Mouse (Mus musculus): Measurements from ENCODE around the gene Slc22a3. TPM values are rescaled to one million over a fixed set of nuclear protein-coding genes. Genes with fewer than 3 reads are reported as not detected.

The Slc22a3 gene
- polyA plus RNA-seq, 1 experiment from 2014 or later = 0.65 TPM

GRCm38 (mm10) chr17:12518194-12518593 is 10.7 kb upstream of the Slc22a3 start:
- H3K36me3 ChIP-seq (replicated peaks; ENCODE audit: insufficient read depth, low read length) = no peaks in the 10 kb centered on the region
- DNase-seq (no peak), ATAC-seq (no peak)
- WGBS (ENCODE audit: insufficient replicate concordance) = 46% methylated on average over 6 of the region's 6 CpGs
- H3K4me3 ChIP-seq (ENCODE audit: low read depth, low read length) = no peak overlapping the region
- TF ChIP-seq EP300 (IDR thresholded peaks at IDR 0.05; ENCODE audit: low read depth) (no peak), CTCF (IDR thresholded peaks at IDR 0.05; ENCODE audit: low read depth) (no peak)
- H3K4me2 ChIP-seq (ENCODE audit: low read depth, low read length) = no peak overlapping the region
- peaks cover 4% of the 10 kb centered on the region; the same call in 1 of the 2 replicates for H3K9me3 ChIP-seq (ENCODE audit: low read length)
- H3K9ac ChIP-seq (replicated peaks) = no peak overlapping the region
- H3K4me1 ChIP-seq (ENCODE audit: insufficient read depth) = no peaks in the 10 kb centered on the region
- no peaks in the 10 kb centered on the region for H3K27me3 ChIP-seq (ENCODE audit: insufficient read depth, low read length)
- H3K27ac ChIP-seq (ENCODE audit: low read depth) = no peak overlapping the region

DNA sequence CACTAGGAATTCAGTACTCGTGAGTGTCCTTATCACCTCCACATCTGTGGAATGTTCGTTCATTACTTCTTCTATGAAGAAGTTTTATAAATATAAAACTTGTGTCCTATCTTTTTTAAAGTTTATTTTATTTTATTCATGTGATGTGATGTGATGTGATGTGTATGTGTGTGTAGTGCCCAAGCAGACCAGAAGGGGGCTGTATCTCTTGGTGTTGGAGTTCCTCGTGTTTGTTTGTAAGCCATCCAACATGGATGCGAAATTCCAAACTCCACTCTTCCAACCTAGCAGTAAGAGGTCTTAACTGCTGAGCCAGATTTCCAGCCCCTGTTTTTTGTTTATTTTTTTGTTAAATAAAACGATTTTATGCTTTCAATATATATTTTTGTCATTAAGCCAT is 6.5 kb upstream of the Slc22a3 start:
- no peak overlapping the region for H3K27ac ChIP-seq (ENCODE audit: low read depth)
- no peak overlapping the region for H3K4me3 ChIP-seq (ENCODE audit: low read depth, low read length)
- TF ChIP-seq CTCF (IDR thresholded peaks at IDR 0.05; ENCODE audit: low read depth) = 0 out of 2 replicates have a peak, but pooled peaks have one; percentile 15
- no peak for TF ChIP-seq EP300 (IDR thresholded peaks at IDR 0.05; ENCODE audit: low read depth)
- no peaks in the 10 kb centered on the region for H3K4me1 ChIP-seq (ENCODE audit: insufficient read depth)
- H3K36me3 ChIP-seq (replicated peaks; ENCODE audit: insufficient read depth, low read length) = no peaks in the 10 kb centered on the region
- no peaks in the 10 kb centered on the region for H3K27me3 ChIP-seq (ENCODE audit: insufficient read depth, low read length)
- no peak overlapping the region for H3K9ac ChIP-seq (replicated peaks)
- DNase-seq = no peak
- no peak for ATAC-seq
- no peaks in the 10 kb centered on the region for H3K9me3 ChIP-seq (ENCODE audit: low read length)
- WGBS (ENCODE audit: insufficient replicate concordance) = 53% methylated on average over 5 of the region's 5 CpGs
- H3K4me2 ChIP-seq (ENCODE audit: low read depth, low read length) = no peak overlapping the region

DNA sequence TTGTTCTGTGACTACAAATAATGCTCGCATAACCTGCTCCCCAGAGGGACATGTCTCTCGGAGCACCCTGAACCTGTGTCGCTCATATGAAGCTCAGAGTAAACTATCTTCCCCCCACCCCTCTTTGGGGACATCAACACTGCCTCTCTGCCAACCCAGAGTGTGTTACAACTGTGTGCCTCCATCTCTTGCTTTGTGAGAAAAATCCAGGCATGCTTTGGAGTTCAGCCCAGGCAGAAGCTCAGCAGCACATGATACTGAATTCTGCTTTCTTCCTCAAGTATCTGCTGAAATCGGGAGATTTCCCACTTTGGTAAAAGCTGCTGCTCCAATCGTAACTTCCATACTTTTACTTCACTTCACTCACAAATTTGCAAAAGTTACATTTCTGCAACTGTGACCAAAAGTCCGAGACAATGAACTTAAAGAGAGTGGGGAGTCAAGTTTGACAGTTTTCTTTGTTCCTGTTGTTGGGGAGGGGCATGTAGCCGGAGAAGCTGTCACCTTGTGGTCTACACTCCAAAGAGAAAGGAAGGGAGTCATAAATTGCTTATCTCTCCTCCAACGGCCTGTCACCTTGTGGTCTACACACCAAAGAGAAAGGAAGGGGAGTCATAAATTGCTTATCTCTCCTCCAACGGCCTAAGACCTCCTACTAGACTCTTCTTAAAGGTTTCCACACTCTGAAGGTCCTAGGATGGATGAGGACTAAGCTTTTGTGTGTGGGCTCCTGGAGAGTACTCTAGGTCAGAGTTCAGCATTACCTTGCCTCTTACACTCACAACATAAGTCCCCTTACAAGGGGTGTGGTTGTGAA is 5.8 kb upstream of the Slc22a3 start:
- H3K4me2 ChIP-seq (ENCODE audit: low read depth, low read length) = no peak overlapping the region
- H3K4me1 ChIP-seq (ENCODE audit: insufficient read depth) = no peaks in the 10 kb centered on the region
- H3K27ac ChIP-seq (ENCODE audit: low read depth) = no peak overlapping the region
- no peak overlapping the region for H3K9ac ChIP-seq (replicated peaks)
- no peaks in the 10 kb centered on the region for H3K9me3 ChIP-seq (ENCODE audit: low read length)
- TF ChIP-seq EP300 (IDR thresholded peaks at IDR 0.05; ENCODE audit: low read depth) = peak; percentile 43; the same call in 1 of the 2 replicates
- TF ChIP-seq CTCF (IDR thresholded peaks at IDR 0.05; ENCODE audit: low read depth) = no peak
- peaks cover 6% of the 10 kb centered on the region for H3K27me3 ChIP-seq (ENCODE audit: insufficient read depth, low read length)
- WGBS (ENCODE audit: insufficient replicate concordance) = 41% methylated on average over 9 of the region's 9 CpGs
- no peaks in the 10 kb centered on the region for H3K36me3 ChIP-seq (replicated peaks; ENCODE audit: insufficient read depth, low read length)
- no peak for DNase-seq
- no peak overlapping the region for H3K4me3 ChIP-seq (ENCODE audit: low read depth, low read length)
- peak; percentile 45; the same call in 1 of the 2 replicates for ATAC-seq

GRCm38 (mm10) chr17:12511193-12511592 is 3.7 kb upstream of the Slc22a3 start:
- no peak overlapping the region for H3K4me2 ChIP-seq (ENCODE audit: low read depth, low read length)
- TF ChIP-seq CTCF (IDR thresholded peaks at IDR 0.05; ENCODE audit: low read depth) (no peak), EP300 (IDR thresholded peaks at IDR 0.05; ENCODE audit: low read depth) (no peak)
- no peak overlapping the region for H3K27ac ChIP-seq (ENCODE audit: low read depth)
- H3K9me3 ChIP-seq (ENCODE audit: low read length) = no peaks in the 10 kb centered on the region
- no peak overlapping the region for H3K9ac ChIP-seq (replicated peaks)
- H3K4me3 ChIP-seq (ENCODE audit: low read depth, low read length) = no peak overlapping the region
- WGBS (ENCODE audit: insufficient replicate concordance) = 59% methylated on average over 3 of the region's 3 CpGs
- peaks cover 27% of the 10 kb centered on the region for H3K27me3 ChIP-seq (ENCODE audit: insufficient read depth, low read length)
- no peaks in the 10 kb centered on the region for H3K36me3 ChIP-seq (replicated peaks; ENCODE audit: insufficient read depth, low read length)
- ATAC-seq (no peak), DNase-seq (no peak)
- no peaks in the 10 kb centered on the region; the same call in 1 of the 2 replicates for H3K4me1 ChIP-seq (ENCODE audit: insufficient read depth)

- TF ChIP-seq CTCF (IDR thresholded peaks at IDR 0.05; ENCODE audit: low read depth) (no peak), EP300 (IDR thresholded peaks at IDR 0.05; ENCODE audit: low read depth) (no peak)
- 35% methylated on average over 7 of the region's 7 CpGs for WGBS (ENCODE audit: insufficient replicate concordance)
Measured at GRCm38 (mm10) chr17:12508376-12508775, 872 bp upstream of the Slc22a3 start.

GRCm38 (mm10) chr17:12506903-12507563 is 471 bp downstream of the Slc22a3 start:
- Histone ChIP-seq H3K9ac (replicated peaks) (no peak overlapping the region), H3K4me2 (ENCODE audit: low read depth, low read length) (peak overlapping the region; percentile 59), H3K4me1 (ENCODE audit: insufficient read depth) (no peaks in the 10 kb centered on the region; the same call in 1 of the 2 replicates), H3K36me3 (replicated peaks; ENCODE audit: insufficient read depth, low read length) (no peaks in the 10 kb centered on the region), H3K4me3 (ENCODE audit: low read depth, low read length) (peak overlapping the region; percentile 33; the same call in 1 of the 2 replicates), H3K9me3 (ENCODE audit: low read length) (no peaks in the 10 kb centered on the region), H3K27me3 (ENCODE audit: insufficient read depth, low read length) (peaks cover 37% of the 10 kb centered on the region), H3K27ac (ENCODE audit: low read depth) (no peak overlapping the region)
- WGBS (ENCODE audit: insufficient replicate concordance) = under 1% methylated on average over 64 of the region's 65 CpGs
- TF ChIP-seq EP300 (IDR thresholded peaks at IDR 0.05; ENCODE audit: low read depth) = no peak
- TF ChIP-seq CTCF (IDR thresholded peaks at IDR 0.05; ENCODE audit: low read depth) = no peak
- ATAC-seq = no peak
- no peak for DNase-seq

More at GRCm38 (mm10) chr17:12508376-12508775, 872 bp upstream of the Slc22a3 start:
- Histone ChIP-seq H3K36me3 (replicated peaks; ENCODE audit: insufficient read depth, low read length) (no peaks in the 10 kb centered on the region), H3K27me3 (ENCODE audit: insufficient read depth, low read length) (peaks cover 37% of the 10 kb centered on the region), H3K4me1 (ENCODE audit: insufficient read depth) (no peaks in the 10 kb centered on the region; the same call in 1 of the 2 replicates), H3K4me2 (ENCODE audit: low read depth, low read length) (no peak overlapping the region), H3K9me3 (ENCODE audit: low read length) (no peaks in the 10 kb centered on the region), H3K27ac (ENCODE audit: low read depth) (no peak overlapping the region), H3K9ac (replicated peaks) (no peak overlapping the region), H3K4me3 (ENCODE audit: low read depth, low read length) (no peak overlapping the region)
- no peak for ATAC-seq
- no peak for DNase-seq
